Mouse (Mus musculus): ENCODE measurements at regions not wholly inside any gene's neighbourhood (a gene's known extent, or its start where the extent isn't known, plus 50 kb on each side); places are given as distances from the start of the nearest gene placed in this dataset.
A peak's percentile ranks its signal among the peaks of the same experiment; 100 is the strongest.

DNA sequence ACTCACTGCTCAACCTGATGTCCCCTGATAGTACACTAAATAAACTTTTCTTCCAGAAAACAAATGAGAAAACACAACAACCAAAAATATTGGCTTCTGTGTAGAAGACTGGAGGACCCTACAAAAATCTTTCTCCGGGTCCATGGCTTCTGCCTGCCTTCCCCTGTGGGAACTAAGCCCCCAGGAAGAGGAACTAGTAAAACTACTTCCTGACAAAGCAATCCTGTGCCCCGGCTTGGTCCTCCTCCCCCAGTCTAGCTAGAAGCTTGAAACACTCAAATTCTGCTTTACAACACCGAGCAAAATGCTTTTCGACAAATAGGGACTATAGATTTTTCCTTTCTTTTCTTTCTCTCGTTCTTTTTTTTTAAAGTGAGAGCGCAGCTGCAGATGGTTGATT, 51.3 kb upstream of the Mki67 start:
- ATAC-seq (replicated peaks; ENCODE audit: insufficient number of reproducible peaks, low FRiP score, low TSS enrichment, poor library complexity, severe bottlenecking), result no peak

DNA sequence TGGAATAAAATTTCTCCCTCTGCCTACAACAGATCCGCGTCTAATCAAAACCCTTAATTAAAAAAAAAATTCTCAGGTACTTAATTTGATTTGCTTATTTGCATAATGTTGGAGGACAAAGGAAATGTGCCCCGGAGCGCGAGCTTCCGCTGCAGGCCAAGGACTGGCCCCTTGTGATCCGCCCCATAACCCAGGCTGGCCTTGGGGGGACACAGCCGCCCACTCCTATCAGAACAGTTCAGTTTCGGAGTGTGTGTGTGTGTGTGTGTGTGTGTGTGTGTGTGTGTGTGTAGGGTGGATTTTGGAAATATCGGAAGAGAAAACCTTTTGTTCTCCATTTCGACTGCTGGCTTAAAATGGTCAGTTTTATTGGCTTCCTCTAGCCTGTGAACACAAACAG, 51.9 kb upstream of the Mki67 start:
- no peak for ATAC-seq (replicated peaks; ENCODE audit: insufficient number of reproducible peaks, low FRiP score, low TSS enrichment, poor library complexity, severe bottlenecking)

DNA sequence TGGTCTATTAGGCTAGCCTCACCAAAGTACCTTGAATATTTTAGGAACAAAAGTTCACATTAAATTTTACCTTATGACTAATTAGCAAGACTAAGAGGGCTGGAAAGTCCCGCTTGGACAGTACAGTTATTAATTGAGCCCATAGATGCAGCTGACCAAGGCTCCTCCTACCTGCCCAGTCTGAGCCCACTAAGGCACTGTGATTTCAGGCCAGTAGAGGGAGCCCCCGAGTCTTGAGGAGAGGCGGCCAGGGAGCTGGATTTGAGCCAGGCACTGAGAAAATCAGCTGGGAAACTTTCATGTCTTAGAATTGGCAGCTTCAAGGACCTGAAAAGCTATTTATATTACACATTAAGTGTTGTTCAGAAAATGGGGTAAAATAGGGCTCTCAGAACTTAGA, 52.4 kb upstream of the Mki67 start:
- ATAC-seq (replicated peaks; ENCODE audit: insufficient number of reproducible peaks, low FRiP score, low TSS enrichment, poor library complexity, severe bottlenecking), result peak; percentile 71; the same call in 1 of the 2 replicates

DNA sequence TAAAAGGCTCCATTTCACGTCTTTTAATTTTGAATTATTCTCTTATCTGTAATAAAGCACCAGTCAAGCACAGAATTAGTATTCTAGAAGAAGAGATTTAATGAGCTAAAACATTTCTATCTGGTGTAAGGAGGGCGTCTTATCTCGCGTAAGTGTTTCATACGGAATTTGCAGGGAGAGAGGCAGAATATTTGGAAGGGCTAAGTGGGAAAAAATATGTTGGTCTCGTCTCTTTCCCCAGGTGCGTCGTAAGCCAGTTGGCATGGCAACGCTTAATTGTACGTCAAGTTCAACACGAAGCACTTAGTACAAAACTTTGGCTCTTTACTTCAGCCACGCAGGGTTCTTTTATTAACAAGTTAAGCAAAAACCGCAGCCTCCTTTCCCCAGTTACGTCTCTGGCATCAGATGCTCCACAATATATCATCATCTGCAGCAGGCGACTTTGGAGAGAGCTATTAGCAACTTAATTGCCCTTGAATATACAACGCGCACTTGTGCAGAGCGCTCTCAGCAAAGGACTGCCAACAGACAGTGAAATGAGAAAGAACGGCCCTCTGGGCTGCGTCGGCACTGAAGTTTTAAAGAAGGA, 53.0 kb upstream of the Mki67 start:
- no peak for ATAC-seq (replicated peaks; ENCODE audit: insufficient number of reproducible peaks, low FRiP score, low TSS enrichment, poor library complexity, severe bottlenecking)

DNA sequence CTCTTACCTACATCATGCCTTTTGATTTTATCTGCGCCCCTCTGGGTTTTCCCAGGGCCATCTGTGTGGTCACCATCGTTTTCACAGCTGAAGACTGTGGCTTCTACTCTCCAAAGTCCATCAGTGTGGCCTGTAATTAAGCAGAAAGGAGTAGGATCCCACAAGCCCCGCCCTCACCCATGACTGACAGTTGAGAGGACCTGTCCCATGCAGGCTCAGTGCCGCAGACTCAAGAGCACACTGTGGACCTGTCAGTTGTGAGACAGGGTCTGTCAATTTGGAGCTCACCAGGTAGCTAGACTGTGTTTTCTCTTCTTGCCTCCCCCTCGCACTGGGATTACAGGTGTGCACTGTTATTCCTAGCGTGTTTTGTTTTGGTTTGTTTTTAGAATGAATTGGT, 53.9 kb upstream of the Mki67 start:
- ATAC-seq (replicated peaks; ENCODE audit: insufficient number of reproducible peaks, low FRiP score, low TSS enrichment, poor library complexity, severe bottlenecking), result no peak

DNA sequence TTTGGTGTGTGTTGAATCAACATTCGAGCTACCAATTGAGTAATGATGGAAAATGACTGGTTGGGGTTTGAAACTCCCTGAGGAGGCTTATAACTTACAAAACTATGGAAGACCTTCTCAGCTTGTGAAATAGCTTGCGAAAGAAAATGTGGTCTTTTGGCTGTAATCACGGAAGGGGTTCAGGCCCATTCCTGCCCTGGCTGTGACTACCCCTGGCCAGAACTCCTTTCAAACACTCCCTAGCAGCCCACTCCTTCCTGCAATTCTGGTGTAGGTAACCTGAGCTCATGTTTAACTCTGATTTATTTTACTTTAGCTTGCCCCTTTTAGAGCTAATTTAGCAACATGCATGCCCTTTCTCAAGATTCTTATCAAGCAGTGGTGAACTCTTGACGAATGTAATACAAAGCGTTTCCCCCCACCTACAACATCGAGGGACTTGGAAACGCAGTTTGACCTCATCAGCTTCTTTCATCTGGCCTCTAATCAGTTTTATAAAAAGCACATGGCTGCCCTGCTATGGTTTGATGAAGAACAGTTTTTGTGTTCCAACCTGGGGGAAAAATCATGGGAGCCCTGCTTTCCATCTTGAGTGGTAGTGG, 59.8 kb upstream of the Mki67 start:
- ATAC-seq (replicated peaks; ENCODE audit: insufficient number of reproducible peaks, low FRiP score, low TSS enrichment, poor library complexity, severe bottlenecking), result no peak

DNA sequence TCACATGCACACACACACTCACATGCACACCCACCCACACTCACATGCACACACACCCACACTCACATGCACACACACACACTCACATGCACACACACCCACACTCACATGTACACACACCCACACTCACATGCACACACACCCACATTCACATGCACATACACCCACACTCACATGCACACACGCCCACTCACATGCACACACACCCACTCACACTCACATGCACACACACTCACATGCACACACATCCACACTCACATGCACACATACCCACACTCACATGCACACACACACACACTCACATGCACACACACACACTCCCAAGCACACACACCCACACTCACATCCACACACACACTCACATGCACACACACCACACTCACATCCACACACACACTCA, 74.0 kb upstream of the Mki67 start:
- no peak for ATAC-seq (replicated peaks; ENCODE audit: insufficient number of reproducible peaks, low FRiP score, low TSS enrichment, poor library complexity, severe bottlenecking)

DNA sequence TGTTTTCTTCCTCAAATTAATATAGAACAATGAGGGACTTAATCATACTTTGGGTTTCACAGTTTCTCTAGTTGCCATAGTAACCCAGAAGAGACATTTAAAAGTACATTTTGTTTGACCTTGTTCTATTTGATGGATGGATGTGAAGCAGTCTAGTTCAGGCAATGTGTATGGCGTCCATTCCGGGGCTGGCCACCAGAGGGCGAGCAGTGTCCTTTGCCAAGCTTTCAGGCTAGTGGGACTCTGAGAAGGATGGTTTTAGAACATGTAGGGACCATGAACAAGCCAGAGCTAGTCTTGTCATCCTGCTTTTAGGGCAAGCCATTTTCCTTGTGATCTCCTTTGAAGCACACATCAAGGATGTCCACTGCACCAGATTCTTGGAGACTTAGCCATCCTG, 74.8 kb upstream of the Mki67 start:
- ATAC-seq (replicated peaks; ENCODE audit: insufficient number of reproducible peaks, low FRiP score, low TSS enrichment, poor library complexity, severe bottlenecking), result peak; percentile 61; the same call in 1 of the 2 replicates

DNA sequence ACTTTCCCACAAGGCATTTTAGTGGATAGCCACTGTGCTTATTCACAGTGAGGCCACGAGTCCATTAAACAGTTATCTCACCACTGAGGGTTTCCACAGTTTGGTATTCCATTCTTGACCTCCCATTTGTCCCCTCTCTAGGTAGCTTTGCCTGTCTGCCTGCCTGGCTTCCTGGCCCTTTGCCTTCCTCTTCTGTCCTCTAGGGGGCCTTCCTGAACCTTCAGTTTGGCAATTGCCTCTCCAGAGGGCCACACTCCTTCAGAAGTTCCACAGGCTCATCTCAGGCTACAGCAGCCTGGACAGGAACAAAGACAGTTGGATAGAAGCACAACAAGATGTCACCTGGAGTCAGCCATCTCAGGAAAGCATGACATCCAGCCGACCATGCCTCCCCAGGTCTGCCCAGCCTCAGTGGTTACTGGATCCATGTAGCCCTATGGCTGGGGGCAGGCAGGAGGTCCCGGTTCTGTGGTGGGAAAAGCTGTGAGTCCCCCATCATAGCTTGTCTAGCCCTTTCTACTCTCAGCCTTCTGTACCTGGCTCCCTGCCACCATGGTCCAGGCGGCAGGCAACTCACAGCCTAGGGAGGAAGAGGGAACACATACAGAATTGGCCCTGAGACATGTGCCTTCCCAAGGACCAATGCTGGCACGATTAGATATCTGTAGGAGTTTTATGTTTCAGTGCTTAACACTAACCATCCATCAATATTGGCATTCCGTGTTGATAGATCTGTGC, 76.0 kb upstream of the Mki67 start:
- no peak for ATAC-seq (replicated peaks; ENCODE audit: insufficient number of reproducible peaks, low FRiP score, low TSS enrichment, poor library complexity, severe bottlenecking)

DNA sequence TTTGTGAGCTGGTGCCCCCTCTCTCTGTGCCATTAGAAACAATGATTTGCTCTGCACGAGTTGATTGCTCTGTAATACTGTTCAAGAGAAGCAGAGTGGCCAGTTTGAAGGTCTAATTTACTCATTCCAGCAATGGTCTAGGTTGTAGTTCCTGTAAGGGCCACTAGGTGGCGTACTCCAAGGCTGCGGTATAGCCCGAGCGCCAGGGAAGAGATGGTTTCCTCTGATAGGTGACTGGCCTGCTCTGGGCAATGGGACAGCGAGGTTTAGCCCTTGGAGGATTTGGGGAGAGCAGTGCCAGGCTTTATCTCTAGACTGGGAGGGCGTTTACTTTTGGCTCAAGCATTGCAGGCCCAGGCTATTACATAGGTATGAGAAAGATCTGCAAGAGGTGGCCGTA, 76.8 kb upstream of the Mki67 start:
- peak; percentile 62; the same call in 1 of the 2 replicates for ATAC-seq (replicated peaks; ENCODE audit: insufficient number of reproducible peaks, low FRiP score, low TSS enrichment, poor library complexity, severe bottlenecking)

DNA sequence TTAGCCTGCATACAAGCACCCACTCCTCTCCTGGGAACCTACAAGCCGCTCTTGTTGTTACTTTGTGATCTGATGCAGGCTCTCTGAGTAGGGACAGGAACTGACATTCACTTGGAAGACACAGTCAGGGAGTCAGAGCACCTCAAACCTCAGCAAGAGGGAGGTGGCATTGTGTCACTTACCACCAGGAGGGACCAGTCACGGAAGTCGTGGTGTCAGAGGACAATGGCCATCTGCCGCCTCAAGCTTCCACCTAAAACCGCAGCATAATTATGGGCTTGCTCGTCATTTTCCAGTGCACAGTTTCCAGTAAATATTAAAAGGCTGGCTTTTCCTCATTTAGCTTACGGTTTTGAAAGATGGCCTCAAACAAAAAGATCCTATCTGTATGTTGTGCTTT, 78.1 kb upstream of the Mki67 start:
- no peak for ATAC-seq (replicated peaks; ENCODE audit: insufficient number of reproducible peaks, low FRiP score, low TSS enrichment, poor library complexity, severe bottlenecking)

DNA sequence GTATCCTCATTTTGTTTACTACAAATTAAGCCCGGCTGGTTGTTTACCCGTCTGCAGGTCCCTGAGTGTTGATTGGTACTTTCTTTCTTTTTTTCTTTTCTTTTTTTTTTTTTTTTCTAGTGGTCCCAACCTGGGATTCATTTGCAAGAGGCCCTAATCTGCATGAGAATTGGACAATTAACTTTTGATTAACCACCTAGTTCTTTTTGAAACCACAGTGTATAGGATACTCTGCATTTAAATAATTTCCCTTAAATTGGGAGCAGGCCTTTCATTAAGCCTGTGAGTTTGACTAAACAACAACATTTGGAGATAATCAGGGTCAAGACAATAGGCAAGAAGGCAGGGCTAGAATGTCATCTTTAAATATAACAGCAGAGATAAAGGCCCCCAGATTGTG, 78.5 kb upstream of the Mki67 start:
- no peak for ATAC-seq (replicated peaks; ENCODE audit: insufficient number of reproducible peaks, low FRiP score, low TSS enrichment, poor library complexity, severe bottlenecking)

DNA sequence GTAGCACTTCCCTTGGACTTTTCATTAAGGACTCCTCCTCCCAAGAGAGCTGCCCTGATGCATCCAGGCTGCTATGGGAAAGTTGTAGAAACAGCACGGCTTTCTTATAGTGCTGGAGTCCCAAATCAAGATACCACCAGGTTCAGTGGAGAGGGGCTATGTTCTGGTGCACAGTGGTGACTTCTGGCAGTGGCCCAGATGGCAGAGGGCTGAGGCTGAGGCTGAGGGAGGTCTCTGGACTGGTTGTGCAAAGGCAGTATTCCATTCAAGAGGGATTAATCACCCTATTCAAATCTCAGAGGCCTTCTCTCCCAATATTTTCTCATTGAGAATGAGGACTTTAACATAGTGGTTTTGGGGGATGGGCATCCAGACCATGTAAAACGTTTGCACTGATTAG, 82.3 kb upstream of the Mki67 start:
- no peak for ATAC-seq (replicated peaks; ENCODE audit: insufficient number of reproducible peaks, low FRiP score, low TSS enrichment, poor library complexity, severe bottlenecking)

DNA sequence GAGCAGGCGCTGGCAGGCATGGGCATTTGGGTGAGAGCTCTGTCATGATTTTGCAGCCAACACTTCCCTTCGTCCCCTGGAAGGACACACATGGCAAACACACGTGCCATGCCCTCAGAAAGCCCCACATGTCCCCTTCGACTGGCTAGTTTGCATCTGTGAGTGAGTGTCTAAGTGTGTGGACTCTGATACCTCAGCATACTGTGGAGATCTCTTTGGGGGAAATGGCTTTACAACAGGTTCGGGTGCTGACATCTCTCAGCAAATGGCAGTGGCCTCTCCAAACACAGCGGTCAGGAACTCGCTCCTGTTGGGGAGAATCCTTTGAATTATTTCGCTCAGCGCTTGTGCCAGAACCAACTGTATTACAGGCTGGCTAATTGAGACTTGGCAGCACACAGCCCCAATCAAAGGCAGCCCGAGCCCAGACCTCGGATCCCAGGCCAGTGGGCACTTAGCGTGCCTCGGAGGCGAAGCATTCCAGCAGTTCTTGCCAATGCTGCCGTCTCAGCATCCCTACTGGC, 86.5 kb upstream of the Mki67 start:
- ATAC-seq (replicated peaks; ENCODE audit: insufficient number of reproducible peaks, low FRiP score, low TSS enrichment, poor library complexity, severe bottlenecking), result no peak

DNA sequence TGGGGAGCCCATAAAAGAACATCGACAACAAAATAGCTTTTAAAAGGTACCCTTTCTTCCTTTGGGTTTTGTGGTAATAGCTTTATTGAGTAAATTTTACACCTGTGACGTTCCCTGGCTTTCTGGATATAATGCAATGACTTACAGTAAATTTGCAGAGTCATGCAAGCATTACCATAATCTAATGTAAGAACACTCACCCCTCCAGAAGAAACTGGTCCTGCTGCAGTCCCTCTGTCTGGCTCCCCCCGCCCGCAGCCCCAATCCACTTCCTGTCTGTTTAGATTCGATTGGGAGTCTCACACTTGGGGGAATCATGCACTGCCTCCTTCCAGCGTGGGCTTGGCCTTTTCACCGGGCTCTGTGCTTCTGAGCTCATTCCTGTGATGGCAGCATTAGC, 88.6 kb upstream of the Mki67 start:
- no peak for ATAC-seq (replicated peaks; ENCODE audit: insufficient number of reproducible peaks, low FRiP score, low TSS enrichment, poor library complexity, severe bottlenecking)

DNA sequence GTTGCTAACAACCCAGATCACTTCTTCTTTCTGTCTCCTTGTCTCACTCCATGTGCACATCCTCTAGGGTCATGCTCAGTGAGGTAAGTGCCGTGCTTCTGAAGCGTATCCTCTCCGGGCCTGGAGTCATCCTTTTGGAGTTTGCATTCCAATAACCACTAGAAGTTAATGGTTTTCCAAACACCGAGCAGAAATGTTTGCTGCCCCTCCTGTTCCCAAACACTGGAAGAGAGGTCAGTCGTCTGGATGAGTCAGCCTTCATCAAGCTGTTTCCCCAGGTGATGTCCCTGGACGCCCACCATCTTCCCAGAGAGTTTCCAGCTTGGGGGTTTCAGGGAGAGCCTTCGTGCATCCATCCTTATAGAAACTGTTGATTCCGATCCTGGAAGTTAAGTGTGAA, 90.0 kb upstream of the Mki67 start:
- ATAC-seq (replicated peaks; ENCODE audit: insufficient number of reproducible peaks, low FRiP score, low TSS enrichment, poor library complexity, severe bottlenecking), result no peak

DNA sequence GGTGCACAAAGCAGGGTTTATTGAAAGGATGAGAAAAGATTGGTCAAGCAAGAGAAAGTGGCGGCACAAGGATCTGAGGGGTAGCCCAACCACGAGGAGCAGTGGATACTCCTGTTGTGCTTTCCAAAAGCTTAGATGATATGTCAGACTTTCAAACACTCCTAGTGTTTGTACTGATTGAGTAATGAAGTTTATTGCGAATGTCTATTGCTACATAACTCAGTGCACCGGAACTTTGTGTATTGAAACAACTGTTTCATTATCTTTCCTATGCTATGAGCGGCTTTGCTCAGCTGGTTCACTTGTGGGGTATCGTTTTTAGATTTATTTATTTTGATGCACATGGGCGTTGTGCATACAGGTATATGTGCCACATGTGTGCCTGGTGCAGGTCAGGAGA, 90.5 kb upstream of the Mki67 start:
- 0 out of 2 replicates have a peak, but pooled peaks have one; percentile 7 for ATAC-seq (replicated peaks; ENCODE audit: insufficient number of reproducible peaks, low FRiP score, low TSS enrichment, poor library complexity, severe bottlenecking)

DNA sequence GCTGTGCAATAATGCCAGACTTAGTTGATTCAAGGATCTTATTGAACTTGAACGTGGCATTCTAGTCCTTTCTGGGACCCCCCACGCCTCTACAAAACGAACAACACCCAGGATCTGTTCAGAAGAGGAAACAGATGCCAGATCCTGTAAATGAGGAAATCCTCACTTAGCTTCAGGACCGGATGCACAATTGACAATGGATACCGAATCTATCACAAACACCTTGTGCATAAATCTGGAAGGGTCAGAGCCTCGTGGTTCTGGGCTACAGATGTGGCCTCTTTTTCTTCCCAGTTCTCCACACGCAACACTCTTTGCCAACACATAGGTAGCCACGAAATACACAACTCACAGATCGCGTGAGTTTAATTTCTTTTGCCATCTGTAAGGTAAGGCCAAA, 93.0 kb upstream of the Mki67 start:
- ATAC-seq (replicated peaks; ENCODE audit: insufficient number of reproducible peaks, low FRiP score, low TSS enrichment, poor library complexity, severe bottlenecking), result no peak

DNA sequence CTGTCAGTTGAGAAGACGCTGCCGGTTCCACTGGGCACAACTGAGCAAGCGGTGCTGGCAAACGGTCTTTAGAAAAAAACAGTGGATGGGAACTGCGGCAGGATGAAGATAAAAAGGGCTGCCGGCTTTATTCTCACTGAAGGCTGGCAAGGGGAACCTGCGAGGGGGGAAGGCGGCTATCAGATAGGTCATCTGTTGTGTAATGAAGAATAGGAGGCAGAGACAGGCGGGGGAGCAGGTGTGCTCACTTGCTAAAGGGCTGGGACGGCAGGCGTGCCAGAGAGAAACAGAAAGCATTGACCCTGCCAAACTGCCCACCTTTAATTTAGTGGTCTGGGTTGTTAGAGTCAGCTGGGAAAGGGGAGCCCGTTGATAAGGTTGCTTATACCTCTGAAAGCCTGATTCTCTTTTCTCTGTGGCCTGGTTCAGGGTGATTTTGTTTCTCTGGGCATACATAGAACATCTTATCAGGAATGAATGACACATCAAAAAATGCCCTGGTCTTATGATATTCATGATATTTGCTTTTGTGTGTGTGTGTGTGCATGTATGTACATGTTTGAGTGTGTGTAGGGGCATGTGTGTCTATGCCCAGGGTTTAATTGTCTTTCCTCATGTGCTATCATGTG, 93.7 kb upstream of the Mki67 start:
- no peak for ATAC-seq (replicated peaks; ENCODE audit: insufficient number of reproducible peaks, low FRiP score, low TSS enrichment, poor library complexity, severe bottlenecking)

DNA sequence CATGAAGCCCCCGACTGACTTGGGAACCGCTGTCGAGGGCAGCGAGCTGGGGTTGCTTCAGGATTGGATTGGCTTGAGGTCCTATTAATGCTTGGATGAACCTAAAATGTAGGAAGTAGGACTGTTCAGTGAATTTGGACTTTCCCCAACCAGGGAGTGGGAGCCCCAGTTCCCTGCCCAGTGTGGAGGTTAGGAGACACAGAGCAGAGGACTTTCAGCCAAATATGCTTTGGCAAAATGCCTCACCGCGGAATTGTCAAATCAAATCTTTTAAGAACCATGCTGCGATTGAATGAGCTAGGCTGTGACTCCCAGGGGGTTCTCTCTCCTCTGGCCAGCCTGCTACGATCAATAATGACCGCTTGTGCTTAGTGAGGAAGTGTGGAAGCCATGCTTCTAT, 94.8 kb upstream of the Mki67 start:
- no peak for ATAC-seq (replicated peaks; ENCODE audit: insufficient number of reproducible peaks, low FRiP score, low TSS enrichment, poor library complexity, severe bottlenecking)
